Mouse (Mus musculus): Measurements from ENCODE around the gene Myom1. TPM values are rescaled to one million over a fixed set of nuclear protein-coding genes. Genes with fewer than 3 reads are reported as not detected.

Myom1 gene
- polyA plus RNA-seq, 1 experiment: 18.6 TPM

GRCm38 (mm10) chr17:71042645-71043044 is 40.2 kb downstream of the Myom1 start:
- DNase-seq: no peak

GRCm38 (mm10) chr17:71045591-71045990 is 43.2 kb downstream of the Myom1 start:
- no peak for TF ChIP-seq CTCF (IDR thresholded peaks at IDR 0.05; ENCODE audit: insufficient read depth, low read length)
- no peak for TF ChIP-seq POLR2A (IDR thresholded peaks at IDR 0.05; ENCODE audit: borderline replicate concordance, extremely low read depth, low read depth, low read length)
- no peak for DNase-seq
- 85% methylated on average over 9 of the region's 9 CpGs for WGBS
- Histone ChIP-seq H3K4me3 (replicated peaks; ENCODE audit: extremely low read depth, low read depth, low read length) (no peak overlapping the region), H3K4me1 (ENCODE audit: control insufficient read depth, insufficient read depth, low read length) (no peaks in the 10 kb centered on the region)

More at GRCm38 (mm10) chr17:71042645-71043044, 40.2 kb downstream of the Myom1 start:
- TF ChIP-seq POLR2A (IDR thresholded peaks at IDR 0.05; ENCODE audit: borderline replicate concordance, extremely low read depth, low read depth, low read length): no peak
- TF ChIP-seq CTCF (IDR thresholded peaks at IDR 0.05; ENCODE audit: insufficient read depth, low read length): no peak
- WGBS: 57% methylated on average over 1 of the region's 1 CpGs
- Histone ChIP-seq H3K4me1 (ENCODE audit: control insufficient read depth, insufficient read depth, low read length) (no peaks in the 10 kb centered on the region), H3K4me3 (replicated peaks; ENCODE audit: extremely low read depth, low read depth, low read length) (no peak overlapping the region)

- no peak overlapping the region for H3K4me3 ChIP-seq (replicated peaks; ENCODE audit: extremely low read depth, low read depth, low read length)
- 84% methylated on average over 4 of the region's 4 CpGs for WGBS
- H3K4me1 ChIP-seq (ENCODE audit: control insufficient read depth, insufficient read depth, low read length): no peaks in the 10 kb centered on the region
- no peak for TF ChIP-seq POLR2A (IDR thresholded peaks at IDR 0.05; ENCODE audit: borderline replicate concordance, extremely low read depth, low read depth, low read length)
- TF ChIP-seq CTCF (IDR thresholded peaks at IDR 0.05; ENCODE audit: insufficient read depth, low read length): no peak
- DNase-seq: no peak
Observed at GRCm38 (mm10) chr17:71046856-71047255, 44.4 kb downstream of the Myom1 start.

- Histone ChIP-seq H3K4me3 (replicated peaks; ENCODE audit: extremely low read depth, low read depth, low read length) (no peak overlapping the region), H3K4me1 (ENCODE audit: control insufficient read depth, insufficient read depth, low read length) (no peaks in the 10 kb centered on the region)
- no peak for DNase-seq
- WGBS: 90% methylated on average over 8 of the region's 8 CpGs
- no peak for TF ChIP-seq CTCF (IDR thresholded peaks at IDR 0.05; ENCODE audit: insufficient read depth, low read length)
- TF ChIP-seq POLR2A (IDR thresholded peaks at IDR 0.05; ENCODE audit: borderline replicate concordance, extremely low read depth, low read depth, low read length): no peak
Observed at GRCm38 (mm10) chr17:71049292-71049691, 46.9 kb downstream of the Myom1 start.

GRCm38 (mm10) chr17:71053134-71053708 is 50.8 kb downstream of the Myom1 start:
- TF ChIP-seq POLR2A (IDR thresholded peaks at IDR 0.05; ENCODE audit: borderline replicate concordance, extremely low read depth, low read depth, low read length): no peak
- WGBS: 89% methylated on average over 6 of the region's 6 CpGs
- DNase-seq: no peak
- H3K4me3 ChIP-seq (replicated peaks; ENCODE audit: extremely low read depth, low read depth, low read length): no peak overlapping the region
- H3K4me1 ChIP-seq (ENCODE audit: control insufficient read depth, insufficient read depth, low read length): no peaks in the 10 kb centered on the region

- DNase-seq: no peak
- H3K4me1 ChIP-seq (ENCODE audit: control insufficient read depth, insufficient read depth, low read length): 0 out of 2 replicates have a peak, but pooled peaks cover 3% of the 10 kb centered on the region
- no peak overlapping the region for H3K4me3 ChIP-seq (replicated peaks; ENCODE audit: extremely low read depth, low read depth, low read length)
- WGBS: 62% methylated on average over 8 of the region's 8 CpGs
- TF ChIP-seq POLR2A (IDR thresholded peaks at IDR 0.05; ENCODE audit: borderline replicate concordance, extremely low read depth, low read depth, low read length) (no peak), CTCF (IDR thresholded peaks at IDR 0.05; ENCODE audit: insufficient read depth, low read length) (no peak)
Observed at GRCm38 (mm10) chr17:71055203-71055894, 52.9 kb downstream of the Myom1 start.

- DNase-seq: no peak
- H3K4me3 ChIP-seq (replicated peaks; ENCODE audit: extremely low read depth, low read depth, low read length): no peak overlapping the region
- TF ChIP-seq CTCF (IDR thresholded peaks at IDR 0.05; ENCODE audit: insufficient read depth, low read length): no peak
- no peak for TF ChIP-seq POLR2A (IDR thresholded peaks at IDR 0.05; ENCODE audit: borderline replicate concordance, extremely low read depth, low read depth, low read length)
- 40% methylated on average over 7 of the region's 7 CpGs for WGBS
- 0 out of 2 replicates have a peak, but pooled peaks cover 3% of the 10 kb centered on the region for H3K4me1 ChIP-seq (ENCODE audit: control insufficient read depth, insufficient read depth, low read length)
Observed at GRCm38 (mm10) chr17:71056405-71056804, 54.0 kb downstream of the Myom1 start.

GRCm38 (mm10) chr17:71057758-71058157 is 55.3 kb downstream of the Myom1 start:
- TF ChIP-seq CTCF (IDR thresholded peaks at IDR 0.05; ENCODE audit: insufficient read depth, low read length) (no peak), POLR2A (IDR thresholded peaks at IDR 0.05; ENCODE audit: borderline replicate concordance, extremely low read depth, low read depth, low read length) (no peak)
- H3K4me3 ChIP-seq (replicated peaks; ENCODE audit: extremely low read depth, low read depth, low read length): no peak overlapping the region
- 0 out of 2 replicates have a peak, but pooled peaks cover 3% of the 10 kb centered on the region for H3K4me1 ChIP-seq (ENCODE audit: control insufficient read depth, insufficient read depth, low read length)
- DNase-seq: no peak
- 84% methylated on average over 3 of the region's 3 CpGs for WGBS

- no peak for TF ChIP-seq POLR2A (IDR thresholded peaks at IDR 0.05; ENCODE audit: borderline replicate concordance, extremely low read depth, low read depth, low read length)
- TF ChIP-seq CTCF (IDR thresholded peaks at IDR 0.05; ENCODE audit: insufficient read depth, low read length): no peak
- 92% methylated on average over 3 of the region's 3 CpGs for WGBS
- DNase-seq: no peak
- Histone ChIP-seq H3K4me1 (ENCODE audit: control insufficient read depth, insufficient read depth, low read length) (0 out of 2 replicates have a peak, but pooled peaks cover 3% of the 10 kb centered on the region), H3K4me3 (replicated peaks; ENCODE audit: extremely low read depth, low read depth, low read length) (no peak overlapping the region)
Observed at GRCm38 (mm10) chr17:71059213-71059612, 56.8 kb downstream of the Myom1 start.
